Mouse (Mus musculus) brain, adult 2 months (tissue): ENCODE measurements at regions not wholly inside any gene's neighbourhood (a gene's known extent, or its start where the extent isn't known, plus 50 kb on each side); places are given as distances from the start of the nearest gene placed in this dataset.

Experiments
- DNase-seq: peaks from one replicate; pipeline ENCODE4 v3.0.0; 2011; ENCODE audit warnings: low read depth, low spot score

GRCm38 (mm10) chr12:118415956-118416355, 114.7 kb upstream of the Sp4 start:
- peak; percentile 52 for DNase-seq

- DNase-seq, result peak; percentile 66
Observed at GRCm38 (mm10) chr12:118411767-118412430, 110.7 kb upstream of the Sp4 start.

- no peak for DNase-seq
Observed at GRCm38 (mm10) chr12:118410917-118411316, 109.7 kb upstream of the Sp4 start.

- DNase-seq, result peak; percentile 18
Observed at GRCm38 (mm10) chr12:118405135-118405534, 103.9 kb upstream of the Sp4 start.

GRCm38 (mm10) chr12:118404171-118404570, 102.9 kb upstream of the Sp4 start:
- DNase-seq, result peak; percentile 3

GRCm38 (mm10) chr12:118403519-118404087, 102.4 kb upstream of the Sp4 start:
- no peak for DNase-seq

- DNase-seq, result no peak
Observed at GRCm38 (mm10) chr12:118401377-118401776, 100.1 kb upstream of the Sp4 start.

GRCm38 (mm10) chr12:118391654-118392053, 90.4 kb upstream of the Sp4 start:
- DNase-seq, result no peak

GRCm38 (mm10) chr12:118381013-118381412, 79.8 kb upstream of the Sp4 start:
- no peak for DNase-seq

GRCm38 (mm10) chr12:118377898-118378297, 76.7 kb upstream of the Sp4 start:
- no peak for DNase-seq

GRCm38 (mm10) chr12:118376521-118377493, 75.6 kb upstream of the Sp4 start:
- DNase-seq, result peak; percentile 48

GRCm38 (mm10) chr12:118373250-118373649, 72.0 kb upstream of the Sp4 start:
- DNase-seq, result peak; percentile 86

- no peak for DNase-seq
Observed at GRCm38 (mm10) chr12:118371905-118372304, 70.7 kb upstream of the Sp4 start.

GRCm38 (mm10) chr12:118367307-118368076, 66.3 kb upstream of the Sp4 start:
- DNase-seq, result no peak

- DNase-seq, result no peak
Observed at GRCm38 (mm10) chr12:118352866-118353265, 51.6 kb upstream of the Sp4 start.

GRCm38 (mm10) chr12:118351421-118351820, 50.2 kb upstream of the Sp4 start:
- no peak for DNase-seq
